Mouse (Mus musculus) kidney, postnatal 14 days (tissue): ENCODE results near the gene Wnt16.

Experiments
- DNase-seq: peaks from one replicate; pipeline ENCODE4 v3.0.0; 2022; ENCODE audit warnings: mixed read lengths

Wnt16 gene

DNA sequence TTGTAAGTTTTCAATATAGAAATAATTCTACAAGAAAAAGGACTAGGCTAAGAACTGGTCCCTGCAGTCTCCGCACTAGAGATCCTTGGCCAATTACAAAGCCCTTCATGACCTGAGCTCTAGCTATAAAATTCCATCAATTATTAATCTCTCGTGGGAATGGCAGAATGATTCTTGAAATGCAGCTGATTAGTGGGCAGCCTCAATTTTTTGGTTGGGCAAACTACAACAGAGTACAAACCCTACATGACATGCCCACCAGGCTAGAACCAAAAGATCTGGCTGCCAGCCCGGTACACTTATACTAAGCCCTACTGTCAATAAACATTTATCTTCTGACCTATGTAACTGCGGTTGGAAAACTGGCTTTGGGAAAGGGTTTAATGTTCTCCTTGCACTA is 39.1 kb downstream of the Wnt16 start:
- DNase-seq, result peak; percentile 45

DNA sequence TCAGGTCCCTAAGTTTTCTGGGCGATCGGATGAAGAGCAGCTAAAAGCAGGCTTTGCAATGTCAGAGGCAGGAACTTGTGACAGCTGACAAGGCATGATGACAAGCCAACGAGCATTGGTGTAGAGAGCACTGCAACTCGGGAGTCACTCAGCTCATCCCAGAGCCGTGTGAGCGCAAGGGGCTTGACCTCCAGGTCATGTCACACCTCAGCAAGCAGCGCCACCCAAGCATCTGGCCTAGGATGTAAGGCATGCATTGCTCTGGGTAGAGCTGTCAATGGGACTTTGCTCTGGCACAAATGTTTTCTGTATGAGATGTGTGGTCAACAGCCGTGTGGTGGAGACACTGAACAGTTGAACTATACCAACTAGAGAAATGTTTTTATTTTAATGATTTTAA is 39.9 kb downstream of the Wnt16 start:
- no peak for DNase-seq

DNA sequence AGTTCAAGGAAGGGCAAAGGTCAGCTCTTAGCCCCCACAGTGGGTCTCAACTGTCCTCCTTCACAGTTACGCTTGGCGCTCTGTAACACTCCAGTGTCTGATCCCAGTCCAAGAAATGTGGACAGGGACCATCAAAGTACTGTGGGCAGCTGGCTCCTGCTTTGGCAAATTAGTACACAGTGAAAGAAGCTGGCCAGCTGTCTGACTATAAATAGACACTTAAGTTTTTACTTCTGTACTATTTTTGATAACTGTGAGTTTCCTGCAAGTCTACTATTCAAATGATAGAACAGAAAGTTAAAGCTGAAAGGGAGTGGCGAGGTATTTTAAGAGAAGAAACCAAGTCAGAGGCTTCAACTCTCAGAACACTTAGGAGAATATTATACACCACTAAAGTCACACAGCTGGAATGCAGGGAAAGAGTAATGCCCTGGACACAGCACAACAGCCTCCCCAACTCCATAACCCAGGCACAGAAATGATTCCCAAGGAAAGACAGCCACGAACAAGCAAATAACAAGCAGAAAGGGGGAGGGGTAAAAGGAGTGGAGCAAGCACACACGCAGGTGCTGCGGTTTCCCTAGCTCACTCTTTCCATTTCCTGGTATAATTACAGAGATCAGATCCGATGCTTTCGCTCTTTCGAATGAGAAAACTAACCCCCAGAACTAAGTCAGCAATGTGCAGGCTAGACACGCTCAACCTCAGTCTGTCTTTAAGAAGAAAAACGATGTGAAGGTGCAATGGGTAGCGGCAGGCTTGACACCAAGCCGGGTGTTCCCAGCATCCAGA is 42.3 kb downstream of the Wnt16 start:
- no peak for DNase-seq

DNA sequence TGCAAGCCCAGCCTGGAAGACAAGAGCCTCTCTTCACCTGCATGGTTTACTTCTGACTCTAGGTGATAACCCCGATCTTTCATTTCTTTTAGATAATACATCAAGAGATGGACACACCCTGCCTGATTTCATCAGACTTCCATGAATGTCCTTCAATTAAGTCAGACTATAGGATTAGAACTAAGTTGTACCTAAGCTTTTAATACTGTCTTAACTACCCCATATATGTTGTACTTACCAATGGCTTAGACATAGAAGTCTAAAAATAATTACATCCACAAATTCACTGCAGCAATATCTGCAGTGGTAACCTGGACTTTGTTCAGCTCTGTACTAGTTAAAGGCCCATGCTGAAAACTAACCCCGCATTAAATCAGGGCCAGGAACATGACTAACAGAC is 44.5 kb downstream of the Wnt16 start:
- DNase-seq, result no peak

DNA sequence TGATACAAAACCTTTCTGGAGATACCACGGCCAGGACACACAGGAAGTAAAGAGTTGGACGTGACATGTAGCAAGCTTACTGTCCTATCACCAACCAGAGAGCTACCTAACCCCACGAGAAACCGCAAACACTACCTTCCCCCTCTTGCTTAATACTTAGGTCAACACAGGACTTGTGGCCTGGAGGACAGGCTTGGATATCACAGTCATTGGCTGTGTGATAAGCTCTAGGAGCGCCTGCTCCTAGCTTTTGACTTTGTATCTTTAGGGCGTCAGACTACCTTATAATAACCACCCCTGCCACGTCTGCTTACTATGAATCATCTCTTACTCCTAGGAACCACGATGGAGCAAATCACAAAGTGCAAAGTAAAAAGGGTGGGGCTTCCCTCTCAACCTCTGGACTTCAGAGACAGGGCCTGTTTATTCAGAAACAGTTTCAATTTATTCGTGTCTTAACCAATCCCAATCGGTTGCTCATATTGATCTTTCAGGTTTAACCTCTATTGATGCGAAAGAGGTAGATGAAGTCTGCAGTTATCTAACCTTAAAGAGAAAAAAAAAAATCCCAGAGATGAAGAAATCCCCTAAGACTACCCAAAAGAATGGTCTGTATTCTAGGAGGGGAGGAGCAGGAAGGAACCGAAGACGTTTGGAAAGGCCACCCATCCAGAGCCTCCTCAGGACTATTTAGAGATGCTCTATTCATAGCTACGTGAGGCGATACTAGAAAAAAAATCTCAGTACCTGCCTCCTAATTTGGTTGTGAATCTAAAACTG is 51.9 kb downstream of the Wnt16 start:
- DNase-seq, result no peak

DNA sequence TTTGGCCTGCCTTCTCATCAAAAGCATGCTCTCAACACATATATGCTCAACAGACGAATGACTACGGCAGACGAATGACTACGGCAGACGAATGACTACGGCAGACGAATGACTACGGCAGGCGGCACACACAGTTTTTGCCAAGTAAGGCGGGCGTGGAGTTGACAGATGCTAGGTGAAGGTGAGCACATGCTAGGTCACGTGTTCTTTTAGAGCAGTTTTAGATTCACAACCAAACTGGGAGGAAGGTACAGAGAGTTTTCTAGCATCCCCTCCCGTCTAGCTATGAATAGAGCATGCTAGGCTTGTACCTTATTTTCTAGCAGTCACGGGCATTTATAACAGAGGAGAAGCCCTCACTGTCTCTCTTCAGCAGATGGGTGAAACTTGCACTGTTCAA is 52.8 kb downstream of the Wnt16 start:
- DNase-seq, result no peak

DNA sequence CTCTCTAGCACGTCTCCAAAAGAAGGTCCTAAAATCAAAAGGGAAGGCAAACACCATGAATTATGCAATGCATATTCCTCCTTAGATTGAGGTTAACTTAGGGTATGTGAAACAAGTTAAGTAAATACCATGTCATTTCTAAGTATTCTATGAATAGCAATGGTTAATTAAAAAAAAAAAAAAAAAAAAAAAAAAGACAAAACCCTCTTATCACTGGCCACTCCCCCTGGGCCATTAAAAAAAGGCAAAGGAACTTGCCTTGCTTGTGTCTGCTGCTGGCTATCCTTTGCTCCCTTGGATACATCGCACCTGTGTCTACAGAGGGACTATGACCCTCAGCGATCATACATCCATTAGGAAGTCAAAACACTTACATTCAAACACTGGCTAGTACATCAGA is 55.3 kb downstream of the Wnt16 start:
- DNase-seq, result no peak

DNA sequence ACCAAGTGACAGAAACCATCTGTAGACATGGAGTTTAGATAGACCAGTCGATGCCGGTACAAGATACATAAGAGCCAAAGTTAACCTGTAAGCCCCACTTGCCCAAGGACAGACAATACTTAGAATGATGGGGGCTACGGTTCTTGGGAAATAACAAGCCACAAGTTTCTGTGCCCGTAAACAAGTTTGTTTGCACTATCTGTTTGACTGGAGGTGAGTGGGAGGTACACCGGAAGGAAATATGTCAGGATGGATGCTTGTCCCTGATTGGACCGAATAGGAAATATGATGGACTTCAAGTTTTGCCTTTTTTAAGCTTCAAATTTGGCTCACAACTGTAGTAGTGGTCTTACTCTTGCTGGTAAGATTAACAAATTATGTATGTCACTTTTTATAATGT is 55.7 kb downstream of the Wnt16 start:
- DNase-seq, result no peak

DNA sequence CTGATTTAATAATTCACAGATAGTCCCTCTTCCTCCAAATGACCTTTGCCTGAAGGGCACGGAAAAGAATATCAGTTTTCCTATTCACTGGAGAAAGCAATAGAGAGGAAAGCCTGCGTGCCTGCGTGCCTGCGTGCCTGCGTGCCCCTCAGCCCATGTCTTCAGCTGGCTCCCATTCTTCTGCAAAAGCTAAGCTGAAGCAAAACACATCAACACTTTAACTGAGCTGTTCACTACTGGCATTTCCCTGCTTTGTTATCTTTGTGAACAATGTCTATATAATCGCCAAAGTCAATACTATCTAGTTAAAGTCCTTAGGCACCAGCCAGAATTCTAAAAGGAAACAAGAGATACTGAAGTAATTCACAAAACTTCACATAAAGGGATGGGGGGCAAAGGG is 56.4 kb downstream of the Wnt16 start:
- no peak for DNase-seq

DNA sequence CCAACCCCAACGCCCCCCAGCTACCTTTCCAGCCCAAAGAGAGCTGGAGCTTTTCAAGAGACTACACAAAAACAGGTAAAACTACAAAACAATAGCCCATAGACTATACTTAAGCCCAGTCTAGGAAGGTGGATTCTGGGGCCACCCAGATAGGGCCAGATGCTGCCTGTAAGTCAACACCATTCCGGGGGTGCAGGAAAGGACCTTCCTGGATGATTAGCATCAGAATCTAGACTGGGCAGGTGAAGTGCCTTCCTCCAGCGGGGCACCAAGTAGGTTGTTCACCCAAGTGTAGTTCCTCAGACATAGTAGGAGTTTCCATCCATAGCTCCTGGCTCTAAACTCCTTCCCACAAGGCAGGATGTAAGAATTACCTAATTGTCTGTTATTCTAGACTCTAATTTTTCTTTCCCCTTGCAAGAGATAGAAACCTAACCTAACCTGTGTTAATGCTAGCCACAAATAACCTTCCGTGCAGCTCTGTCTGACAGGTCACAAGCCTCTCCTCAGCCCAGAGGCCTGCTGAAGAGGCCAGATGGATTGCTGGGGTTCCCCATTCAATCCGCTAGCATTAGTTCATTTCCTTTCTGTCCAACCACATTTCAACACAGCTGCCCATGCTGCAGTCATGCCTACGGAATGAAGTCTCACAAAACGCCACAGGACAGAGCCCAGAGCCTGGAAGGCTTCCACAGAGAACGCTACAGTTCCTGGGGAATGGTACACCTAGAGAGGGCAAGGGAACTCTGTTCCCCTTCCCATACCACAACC is 59.3 kb downstream of the Wnt16 start:
- no peak for DNase-seq
